Mouse (Mus musculus) heart, adult 2 months (tissue): Measurements from ENCODE around the gene Sdha. TPM values are rescaled to one million over a fixed set of nuclear protein-coding genes. Genes with fewer than 3 reads are reported as not detected.

Experiments used
- DNase-seq, 2 experiments: peaks; one replicate each; pipeline ENCODE4 v3.0.0; 2021
- H3K27ac ChIP-seq: fragments of 200-600 bp; 2 replicates; pipeline ENCODE4 v1.8.1; 2022
- H3K27me3 ChIP-seq: fragments of 200-500 bp; 2 replicates; pipeline ENCODE4 v1.6.1; 2012; ENCODE audit warnings: mild to moderate bottlenecking, low read length, inconsistent platforms, mixed read lengths; ENCODE audit not compliant: control insufficient read depth, insufficient read depth
- H3K36me3 ChIP-seq: fragments of 200-500 bp; 2 replicates; pipeline ENCODE4 v1.6.1; 2012; ENCODE audit warnings: low read length, inconsistent platforms; ENCODE audit not compliant: control insufficient read depth, insufficient read depth
- H3K4me1 ChIP-seq: fragments of 200-500 bp; 2 replicates; pipeline ENCODE4 v1.6.1; 2011; ENCODE audit warnings: low read length; ENCODE audit not compliant: control insufficient read depth, insufficient read depth
- H3K4me3 ChIP-seq: fragments of 200-600 bp; 2 replicates; pipeline ENCODE4 v1.8.1; 2022
- H3K79me2 ChIP-seq: fragments of 200-500 bp; replicated peaks from 2 replicates; pipeline ENCODE4 v1.6.1; 2012; ENCODE audit warnings: mild to moderate bottlenecking, inconsistent platforms, low read length, moderate library complexity, mixed read lengths; ENCODE audit not compliant: control insufficient read depth, insufficient read depth
- H3K9ac ChIP-seq: fragments of 200-500 bp; 2 replicates; pipeline ENCODE4 v1.6.1; 2012; ENCODE audit warnings: low read depth, mild to moderate bottlenecking, control low read depth, inconsistent platforms, low read length, mixed read lengths
- CTCF ChIP-seq: fragments of 200-600 bp; IDR thresholded peaks from 2 replicates; pipeline ENCODE4 v1.8.1; 2022; ENCODE audit warnings: antibody characterized with exemption, mild to moderate bottlenecking, moderate library complexity
- EP300 ChIP-seq: fragments of 200-500 bp; IDR thresholded peaks from 2 replicates; pipeline ENCODE4 v1.6.1; 2011; ENCODE audit warnings: low read depth, low read length, control low read depth; ENCODE audit not compliant: insufficient read depth
- POLR2A ChIP-seq: fragments of 200-500 bp; IDR thresholded peaks from 2 replicates; pipeline ENCODE4 v1.6.1; 2011; ENCODE audit warnings: mild to moderate bottlenecking, low read depth, low read length, control low read depth; ENCODE audit not compliant: insufficient read depth
- WGBS: fragments of 180-500 bp; shearing (Covaris S2); methylation state at CpG from one replicate; pipeline ENCODE4 v1.1.7; 2018; 5-methylcytosine and 5-hydroxymethylcytosine counted together
- intact Hi-C: fragments of 180-260 bp; cut with DNase I; formaldehyde crosslinking; loops from one replicate; pipeline ENCODE4 v1.15.1; 2025
- polyA plus RNA-seq: library from polyadenylated mRNA; depleted of rRNA; stranded (reverse); fragments of >200 nt; gene quantifications from 2 replicates; pipeline ENCODE4 v1.2.3, GENCODE M21; 2012
- total RNA-seq, 2 experiments: library from RNA; stranded (reverse); gene quantifications; 2 replicates each; pipeline ENCODE4 v1.2.3; 2021

Sdha gene
- total and polyA plus RNA-seq, 3 experiments: 687 to 1,571 (median 1,363) TPM

DNA sequence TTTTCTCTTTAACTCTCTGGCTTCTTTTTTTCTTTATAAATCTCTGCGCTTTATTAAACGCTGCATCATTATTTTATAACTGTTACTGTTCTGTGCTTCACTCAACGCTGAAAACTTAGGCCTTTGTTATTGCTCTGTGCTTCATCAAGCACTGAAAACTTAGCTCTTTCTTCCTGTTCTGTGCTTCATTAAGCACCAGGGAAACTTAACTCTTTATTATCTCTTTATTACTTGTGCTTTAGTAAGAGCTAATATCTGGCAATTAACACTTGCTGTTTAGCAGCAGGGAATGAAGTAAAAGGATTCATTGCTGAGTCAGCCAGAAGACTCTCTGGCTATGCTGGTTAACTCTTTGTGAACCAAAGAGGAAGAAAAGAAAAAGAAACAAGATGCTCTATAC lies 32.2 kb upstream of the Sdha start:
- Histone ChIP-seq H3K79me2 (no peaks in the 10 kb centered on the region), H3K4me3 (no peak overlapping the region), H3K9ac (no peak overlapping the region), H3K27me3 (no peaks in the 10 kb centered on the region), H3K36me3 (0 out of 2 replicates have a peak, but pooled peaks cover 3% of the 10 kb centered on the region), H3K4me1 (no peaks in the 10 kb centered on the region), H3K27ac (no peak overlapping the region)
- TF ChIP-seq POLR2A (no peak), EP300 (no peak), CTCF (no peak)
- DNase-seq: no peak
- 59% methylated on average over 3 of the region's 3 CpGs for WGBS
- intact Hi-C loops: no loop called here

GRCm38 (mm10) chr13:74381533-74382276 lies 31.6 kb upstream of the Sdha start:
- WGBS: 60% methylated on average over 10 of the region's 10 CpGs
- no peaks in the 10 kb centered on the region for H3K4me1 ChIP-seq
- no peak overlapping the region for H3K4me3 ChIP-seq
- H3K9ac ChIP-seq: no peak overlapping the region
- H3K27ac ChIP-seq: no peak overlapping the region
- no peaks in the 10 kb centered on the region for H3K79me2 ChIP-seq
- TF ChIP-seq EP300 (no peak), CTCF (no peak), POLR2A (no peak)
- intact Hi-C loops: no loop called here
- no peak for DNase-seq
- no peaks in the 10 kb centered on the region for H3K27me3 ChIP-seq
- 0 out of 2 replicates have a peak, but pooled peaks cover 3% of the 10 kb centered on the region for H3K36me3 ChIP-seq

DNA sequence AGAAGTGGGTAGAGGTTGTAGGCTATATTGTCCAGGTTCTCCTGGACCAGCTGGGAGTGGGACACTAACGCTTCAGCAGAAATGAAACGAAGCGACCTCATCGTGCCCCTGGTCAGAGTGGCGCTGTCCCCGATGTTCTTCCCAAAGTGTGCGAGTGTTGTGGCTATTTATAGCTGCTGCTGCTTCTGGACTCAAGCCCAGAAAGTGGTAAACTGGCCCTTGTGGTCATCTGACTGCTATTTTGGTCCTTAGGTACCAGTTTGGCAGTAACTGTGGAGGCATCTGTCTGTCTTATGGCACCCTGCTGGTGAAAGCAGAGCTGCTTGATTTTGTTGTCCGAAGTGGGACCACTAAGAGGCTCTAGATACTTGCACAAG lies 13.8 kb upstream of the Sdha start, which contains the start of gene Lrrc14b:
Lrrc14b (minus strand) TSS at position 147 of the 377 bp plus-strand sequence.
- peaks cover 12% of the 10 kb centered on the region for H3K36me3 ChIP-seq
- no peaks in the 10 kb centered on the region for H3K27me3 ChIP-seq
- H3K4me3 ChIP-seq: peak within 1 kb of the TSS; percentile 54
- no peaks in the 10 kb centered on the region; the same call in 1 of the 2 replicates for H3K4me1 ChIP-seq
- peak within 1 kb of the TSS; percentile 70 for H3K9ac ChIP-seq
- TF ChIP-seq POLR2A: peak; percentile 92
- peak; percentile 78 for TF ChIP-seq EP300
- peak; percentile 54 for TF ChIP-seq CTCF
- peak within 1 kb of the TSS; percentile 94 for H3K27ac ChIP-seq
- 30% methylated on average over 8 of the region's 8 CpGs for WGBS
- no peaks in the 10 kb centered on the region for H3K79me2 ChIP-seq
- intact Hi-C loops: no loop called here
- DNase-seq: peak in 1 of 2 experiments; percentile 76

- intact Hi-C loops: no loop called here
- H3K27ac ChIP-seq: peak overlapping the region; percentile 94
- 52% methylated on average over 13 of the region's 13 CpGs for WGBS
Observed at GRCm38 (mm10) chr13:74363176-74363858, 13.2 kb upstream of the Sdha start.

DNA sequence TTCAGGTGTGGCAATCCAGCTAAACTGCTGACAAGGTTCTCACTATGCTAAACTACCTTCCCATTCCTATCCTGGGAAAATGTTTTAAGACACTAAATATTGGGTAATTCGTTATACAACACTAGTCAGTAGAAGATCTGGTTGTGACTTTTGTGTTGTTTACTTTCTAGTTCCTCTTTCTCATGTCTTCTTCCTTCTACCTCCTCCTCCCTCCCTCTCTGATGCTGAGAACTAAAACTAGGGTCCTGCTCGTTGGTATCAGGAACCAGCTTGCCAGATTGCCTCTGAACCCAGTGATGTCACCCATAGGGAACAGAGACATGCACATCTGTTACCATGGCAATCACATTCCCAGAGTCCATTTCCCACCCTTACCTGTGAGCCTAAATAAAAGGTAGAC lies 12.1 kb upstream of the Sdha start:
- no peak for DNase-seq
- 47% methylated on average over 2 of the region's 2 CpGs for WGBS
- TF ChIP-seq CTCF: no peak
- no peak for TF ChIP-seq EP300
- no peak for TF ChIP-seq POLR2A
- H3K4me3 ChIP-seq: peak overlapping the region; percentile 54
- H3K4me1 ChIP-seq: no peaks in the 10 kb centered on the region; the same call in 1 of the 2 replicates
- H3K9ac ChIP-seq: peak overlapping the region; percentile 35; the same call in 1 of the 2 replicates
- peaks cover 19% of the 10 kb centered on the region for H3K36me3 ChIP-seq
- intact Hi-C loops: no loop called here
- H3K27ac ChIP-seq: peak overlapping the region; percentile 94; the same call in 1 of the 2 replicates
- no peaks in the 10 kb centered on the region for H3K27me3 ChIP-seq
- H3K79me2 ChIP-seq: no peaks in the 10 kb centered on the region

More at GRCm38 (mm10) chr13:74363176-74363858, 13.2 kb upstream of the Sdha start:
- H3K79me2 ChIP-seq: no peaks in the 10 kb centered on the region
- peaks cover 17% of the 10 kb centered on the region for H3K36me3 ChIP-seq
- peak overlapping the region; percentile 54 for H3K4me3 ChIP-seq
- H3K27me3 ChIP-seq: no peaks in the 10 kb centered on the region
- peak; percentile 57 to 60 for DNase-seq
- H3K4me1 ChIP-seq: no peaks in the 10 kb centered on the region; the same call in 1 of the 2 replicates
- TF ChIP-seq CTCF (no peak), EP300 (0 out of 2 replicates have a peak, but pooled peaks have one; percentile 20)
- peak overlapping the region; percentile 70 for H3K9ac ChIP-seq
